Mouse (Mus musculus) ES-E14 (cell line): ENCODE results near the gene Olfr30.

Experiments
- CHD2 ChIP-seq: IDR thresholded peaks from 2 replicates; pipeline ENCODE4 v1.6.1; 2014; ENCODE audit warnings: mild to moderate bottlenecking, low read depth, low read length, inconsistent platforms
- ZNF384 ChIP-seq: IDR thresholded peaks from 2 replicates; pipeline ENCODE4 v1.6.1; 2012; ENCODE audit warnings: low read depth, low read length, inconsistent platforms

GRCm38 (mm10) chr11:58420815-58421214, 41.3 kb downstream of the Olfr30 start, which contains the start of gene 1810065E05Rik:
- no peak for TF ChIP-seq CHD2
- no peak for TF ChIP-seq ZNF384
